Mouse (Mus musculus) C2C12 (cell line): ENCODE measurements at regions not wholly inside any gene's neighbourhood (a gene's known extent, or its start where the extent isn't known, plus 50 kb on each side); places are given as distances from the start of the nearest gene placed in this dataset.

ENCODE experiments used
- CTCF ChIP-seq: IDR thresholded peaks from one replicate; pipeline ENCODE4 v1.5.1; 2011; ENCODE audit not compliant: control insufficient read depth, insufficient read depth, insufficient read length
- FOSL1 ChIP-seq: IDR thresholded peaks from one replicate; pipeline ENCODE4 v1.8.0; 2011; ENCODE audit warnings: mild to moderate bottlenecking, low read length; ENCODE audit not compliant: poor library complexity, insufficient read depth, severe bottlenecking
- MYOD1 ChIP-seq: IDR thresholded peaks from one replicate; pipeline ENCODE4 v1.6.1; 2011; ENCODE audit warnings: low read depth; ENCODE audit not compliant: control insufficient read depth, insufficient read length
- MYOG ChIP-seq: IDR thresholded peaks from one replicate; pipeline ENCODE4 v1.6.1; 2011; ENCODE audit not compliant: control insufficient read depth, insufficient read length; ENCODE audit errors: extremely low read depth

- no peak for TF ChIP-seq CTCF
- TF ChIP-seq FOSL1: no peak
- no peak for TF ChIP-seq MYOG
- TF ChIP-seq MYOD1: no peak
Measured at GRCm38 (mm10) chr3:19067141-19067757, 561.2 kb downstream of the 1700064H15Rik start.
